Mouse (Mus musculus) stomach, embryonic 16.5 days (tissue): ENCODE data around the gene Slc11a1. TPM values are rescaled to one million over a fixed set of nuclear protein-coding genes. Genes with fewer than 3 reads are reported as not detected.

Experiments used
- ATAC-seq: fragments of 200-750 bp; cut with Nextera tagmentation; 2 replicates; pipeline ENCODE4 v1.8.0; 2017; ENCODE audit warnings: moderate number of reproducible peaks, moderate TSS enrichment; ENCODE audit not compliant: insufficient read depth, low FRiP score
- H3K27ac ChIP-seq: fragments of 300-500 bp; sonication (generic); 2 replicates; pipeline ENCODE4 v1.5.1; 2014; ENCODE audit warnings: low read length
- H3K27me3 ChIP-seq: fragments of 300-500 bp; sonication (generic); 2 replicates; pipeline ENCODE4 v1.6.1; 2014; ENCODE audit warnings: low read length, control low read depth, mixed read lengths; ENCODE audit not compliant: control insufficient read depth, insufficient read depth
- H3K36me3 ChIP-seq: fragments of 300-500 bp; sonication (generic); 2 replicates; pipeline ENCODE4 v1.6.1; 2014; ENCODE audit warnings: low read length; ENCODE audit not compliant: control insufficient read depth, insufficient read depth
- H3K4me1 ChIP-seq: fragments of 300-500 bp; sonication (generic); 2 replicates; pipeline ENCODE4 v1.6.1; 2014; ENCODE audit warnings: low read length, control low read depth, mixed read lengths; ENCODE audit not compliant: control insufficient read depth, insufficient read depth
- H3K4me2 ChIP-seq: fragments of 300-500 bp; sonication (generic); 2 replicates; pipeline ENCODE4 v1.6.1; 2014; ENCODE audit warnings: low read depth, low read length, mixed read lengths
- H3K4me3 ChIP-seq: fragments of 300-500 bp; sonication (generic); replicated peaks from 2 replicates; pipeline ENCODE4 v1.5.1; 2014; ENCODE audit warnings: mild to moderate bottlenecking, low read length
- H3K9ac ChIP-seq: fragments of 300-500 bp; sonication (generic); 2 replicates; pipeline ENCODE4 v1.6.1; 2014; ENCODE audit warnings: low read length
- H3K9me3 ChIP-seq: fragments of 300-500 bp; sonication (generic); replicated peaks from 2 replicates; pipeline ENCODE4 v1.6.1; 2016; ENCODE audit warnings: low read length, control low read depth; ENCODE audit not compliant: control insufficient read depth
- WGBS: fragments of 180-500 bp; shearing (Covaris S2); extraction: QIAGEN DNeasy Blood & Tissue Kit; methylation state at CpG from one replicate; pipeline ENCODE4 v1.1.7; 2014; 5-methylcytosine and 5-hydroxymethylcytosine counted together
- polyA plus RNA-seq: library from polyadenylated mRNA; unstranded; fragments of >200 nt; fragmentation: Nextera tagmentation; extraction: Ambion mirVana; gene quantifications from 2 replicates; pipeline ENCODE4 v1.2.1, GENCODE M21; 2015

Slc11a1 gene
- polyA plus RNA-seq, 1 experiment from 2014 or later, result 8.7 TPM

- no peak overlapping the region for H3K4me3 ChIP-seq
- H3K9me3 ChIP-seq, result no peaks in the 10 kb centered on the region
- no peak overlapping the region for H3K27ac ChIP-seq
- H3K4me1 ChIP-seq, result peaks cover 3% of the 10 kb centered on the region; the same call in 1 of the 2 replicates
- 85% methylated on average over 10 of the region's 10 CpGs for WGBS
- ATAC-seq, result no peak
- no peaks in the 10 kb centered on the region for H3K27me3 ChIP-seq
- H3K4me2 ChIP-seq, result no peak overlapping the region
- H3K36me3 ChIP-seq, result no peaks in the 10 kb centered on the region
- H3K9ac ChIP-seq, result no peak overlapping the region
Observed at GRCm38 (mm10) chr1:74381588-74382021, 6.6 kb downstream of the Slc11a1 start.

- whole genome bisulfite sequencing, result 69% methylated on average over 13 of the region's 13 CpGs
- H3K9ac ChIP-seq, result no peak overlapping the region
- no peak for ATAC-seq
- no peaks in the 10 kb centered on the region for H3K27me3 ChIP-seq
- H3K36me3 ChIP-seq, result no peaks in the 10 kb centered on the region
- H3K4me1 ChIP-seq, result peaks cover 14% of the 10 kb centered on the region
- no peaks in the 10 kb centered on the region for H3K9me3 ChIP-seq
- no peak overlapping the region for H3K4me2 ChIP-seq
- H3K27ac ChIP-seq, result no peak overlapping the region
- no peak overlapping the region for H3K4me3 ChIP-seq
Observed at GRCm38 (mm10) chr1:74383385-74383784, 8.4 kb downstream of the Slc11a1 start.

GRCm38 (mm10) chr1:74384525-74384924, 9.5 kb downstream of the Slc11a1 start:
- Histone ChIP-seq H3K36me3 (no peaks in the 10 kb centered on the region), H3K27ac (no peak overlapping the region), H3K4me1 (peaks cover 18% of the 10 kb centered on the region), H3K9me3 (no peaks in the 10 kb centered on the region), H3K4me3 (no peak overlapping the region), H3K27me3 (no peaks in the 10 kb centered on the region), H3K9ac (no peak overlapping the region), H3K4me2 (no peak overlapping the region)
- 85% methylated on average over 8 of the region's 8 CpGs for WGBS
- ATAC-seq, result no peak

- ATAC-seq, result no peak
- 89% methylated on average over 10 of the region's 10 CpGs for WGBS
Observed at GRCm38 (mm10) chr1:74385064-74385463, 10.1 kb downstream of the Slc11a1 start.

GRCm38 (mm10) chr1:74385531-74385930, 10.5 kb downstream of the Slc11a1 start:
- Histone ChIP-seq H3K9ac (no peak overlapping the region), H3K27ac (no peak overlapping the region), H3K27me3 (no peaks in the 10 kb centered on the region), H3K4me3 (no peak overlapping the region), H3K4me2 (no peak overlapping the region), H3K4me1 (peaks cover 27% of the 10 kb centered on the region), H3K36me3 (no peaks in the 10 kb centered on the region), H3K9me3 (no peaks in the 10 kb centered on the region)
- WGBS, result 84% methylated on average over 8 of the region's 8 CpGs
- ATAC-seq, result no peak

More at GRCm38 (mm10) chr1:74385064-74385463, 10.1 kb downstream of the Slc11a1 start:
- Histone ChIP-seq H3K9me3 (no peaks in the 10 kb centered on the region), H3K4me2 (no peak overlapping the region), H3K27ac (no peak overlapping the region), H3K27me3 (no peaks in the 10 kb centered on the region), H3K4me3 (no peak overlapping the region), H3K9ac (no peak overlapping the region), H3K4me1 (peaks cover 24% of the 10 kb centered on the region), H3K36me3 (no peaks in the 10 kb centered on the region)

- no peaks in the 10 kb centered on the region for H3K9me3 ChIP-seq
- H3K4me2 ChIP-seq, result peak overlapping the region; percentile 61
- no peak for ATAC-seq
- peaks cover 31% of the 10 kb centered on the region for H3K4me1 ChIP-seq
- peak overlapping the region; percentile 99 for H3K27ac ChIP-seq
- WGBS, result 45% methylated on average over 7 of the region's 10 CpGs
- H3K27me3 ChIP-seq, result no peaks in the 10 kb centered on the region
- peak overlapping the region; percentile 86 for H3K9ac ChIP-seq
- no peaks in the 10 kb centered on the region for H3K36me3 ChIP-seq
- H3K4me3 ChIP-seq, result peak overlapping the region; percentile 63
Observed at GRCm38 (mm10) chr1:74386363-74386713, 11.3 kb downstream of the Slc11a1 start.

GRCm38 (mm10) chr1:74386714-74387385, 11.9 kb downstream of the Slc11a1 start:
- WGBS, result under 1% methylated on average over 26 of the region's 26 CpGs
- Histone ChIP-seq H3K4me2 (peak overlapping the region; percentile 61), H3K9me3 (no peaks in the 10 kb centered on the region), H3K4me3 (peak overlapping the region; percentile 63), H3K9ac (peak overlapping the region; percentile 86), H3K4me1 (peaks cover 31% of the 10 kb centered on the region), H3K27ac (peak overlapping the region; percentile 99), H3K36me3 (no peaks in the 10 kb centered on the region), H3K27me3 (no peaks in the 10 kb centered on the region)
- ATAC-seq, result peak; percentile 88

- H3K4me2 ChIP-seq, result peak overlapping the region; percentile 61
- H3K9me3 ChIP-seq, result no peaks in the 10 kb centered on the region
- 51% methylated on average over 15 of the region's 15 CpGs for WGBS
- H3K9ac ChIP-seq, result peak overlapping the region; percentile 86
- H3K4me1 ChIP-seq, result peaks cover 31% of the 10 kb centered on the region
- H3K27me3 ChIP-seq, result no peaks in the 10 kb centered on the region
- H3K4me3 ChIP-seq, result peak overlapping the region; percentile 63
- H3K36me3 ChIP-seq, result no peaks in the 10 kb centered on the region
- peak overlapping the region; percentile 99 for H3K27ac ChIP-seq
- no peak for ATAC-seq
Observed at GRCm38 (mm10) chr1:74387386-74387988, 12.5 kb downstream of the Slc11a1 start.

GRCm38 (mm10) chr1:74388398-74388920, 13.5 kb downstream of the Slc11a1 start:
- H3K36me3 ChIP-seq, result no peaks in the 10 kb centered on the region
- peaks cover 38% of the 10 kb centered on the region for H3K4me1 ChIP-seq
- H3K4me3 ChIP-seq, result no peak overlapping the region
- no peaks in the 10 kb centered on the region for H3K9me3 ChIP-seq
- H3K4me2 ChIP-seq, result no peak overlapping the region
- ATAC-seq, result no peak
- WGBS, result 79% methylated on average over 7 of the region's 7 CpGs
- H3K27ac ChIP-seq, result no peak overlapping the region; the same call in 1 of the 2 replicates
- H3K27me3 ChIP-seq, result no peaks in the 10 kb centered on the region
- H3K9ac ChIP-seq, result no peak overlapping the region
